Mouse (Mus musculus) heart, embryonic 11.5 days (tissue): Measurements from ENCODE around the gene Il1rap. TPM values are rescaled to one million over a fixed set of nuclear protein-coding genes. Genes with fewer than 3 reads are reported as not detected.

ENCODE experiments used
- ATAC-seq: fragments of 200-750 bp; cut with Nextera tagmentation; replicated peaks from 2 replicates; pipeline ENCODE4 v1.8.0; 2017; ENCODE audit warnings: moderate library complexity; ENCODE audit not compliant: insufficient number of reproducible peaks, low FRiP score, low TSS enrichment
- H3K27ac ChIP-seq: fragments of 300-500 bp; sonication (generic); 2 replicates; pipeline ENCODE4 v1.5.1; 2014; ENCODE audit warnings: mild to moderate bottlenecking, low read depth, low read length
- H3K27me3 ChIP-seq: fragments of 300-500 bp; sonication (generic); 2 replicates; pipeline ENCODE4 v1.6.1; 2014; ENCODE audit warnings: mild to moderate bottlenecking, low read length, mixed read lengths; ENCODE audit not compliant: control insufficient read depth, insufficient read depth
- H3K36me3 ChIP-seq: fragments of 300-500 bp; sonication (generic); 2 replicates; pipeline ENCODE4 v1.6.1; 2014; ENCODE audit warnings: mild to moderate bottlenecking, low read length, moderate library complexity, mixed read lengths; ENCODE audit not compliant: control insufficient read depth, insufficient read depth
- H3K4me1 ChIP-seq: fragments of 300-500 bp; sonication (generic); 2 replicates; pipeline ENCODE4 v1.6.1; 2014; ENCODE audit warnings: low read length; ENCODE audit not compliant: control insufficient read depth, insufficient read depth
- H3K4me2 ChIP-seq: fragments of 300-500 bp; sonication (generic); 2 replicates; pipeline ENCODE4 v1.6.1; 2014; ENCODE audit warnings: mild to moderate bottlenecking, moderate library complexity
- H3K4me3 ChIP-seq: fragments of 300-500 bp; sonication (generic); 2 replicates; pipeline ENCODE4 v1.5.1; 2014; ENCODE audit warnings: low read depth, low read length
- H3K9ac ChIP-seq: fragments of 300-500 bp; sonication (generic); 2 replicates; pipeline ENCODE4 v1.6.1; 2014; ENCODE audit warnings: mild to moderate bottlenecking, low read depth, low read length, moderate library complexity
- H3K9me3 ChIP-seq: fragments of 300-500 bp; sonication (generic); replicated peaks from 2 replicates; pipeline ENCODE4 v1.6.1; 2016; ENCODE audit warnings: low read length; ENCODE audit not compliant: control insufficient read depth
- WGBS: fragments of 180-500 bp; shearing (Covaris S2); extraction: QIAGEN DNeasy Blood & Tissue Kit; methylation state at CpG from one replicate; pipeline ENCODE4 v1.1.7; 2014; ENCODE audit not compliant: insufficient replicate concordance; 5-methylcytosine and 5-hydroxymethylcytosine counted together
- polyA plus RNA-seq: library from polyadenylated mRNA; unstranded; fragments of >200 nt; fragmentation: Nextera tagmentation; extraction: Ambion mirVana; gene quantifications from 2 replicates; pipeline ENCODE4 v1.2.1, GENCODE M21; 2014

The Il1rap gene
- polyA plus RNA-seq, 1 experiment from 2014 or later: 7.5 TPM

DNA sequence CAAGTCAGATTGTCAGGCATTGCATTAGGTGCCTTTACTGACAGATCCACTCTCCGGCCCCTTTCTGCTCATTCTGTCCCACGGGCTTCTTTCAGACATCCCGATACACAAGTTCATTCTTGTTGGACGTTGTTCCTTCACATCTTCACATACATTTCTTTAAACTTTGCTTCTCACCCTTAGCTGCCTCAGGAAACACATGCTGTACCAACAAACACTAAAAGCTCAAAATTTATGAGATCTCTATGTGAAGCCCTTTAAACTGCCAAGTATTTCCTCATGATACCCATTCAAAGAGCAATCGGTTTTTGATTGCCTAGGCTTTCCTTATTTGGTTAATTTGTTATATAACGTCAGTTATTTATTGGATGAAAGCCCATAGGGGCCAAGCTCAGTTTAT, 61.6 kb downstream of the Il1rap start:
- H3K4me2 ChIP-seq: no peak overlapping the region
- H3K4me1 ChIP-seq: no peaks in the 10 kb centered on the region
- no peaks in the 10 kb centered on the region for H3K27me3 ChIP-seq
- no peak overlapping the region for H3K4me3 ChIP-seq
- H3K27ac ChIP-seq: no peak overlapping the region
- no peak overlapping the region for H3K9ac ChIP-seq
- H3K36me3 ChIP-seq: no peaks in the 10 kb centered on the region
- no peak for ATAC-seq
- 75% methylated on average over 6 of the region's 6 CpGs for WGBS
- H3K9me3 ChIP-seq: no peaks in the 10 kb centered on the region

DNA sequence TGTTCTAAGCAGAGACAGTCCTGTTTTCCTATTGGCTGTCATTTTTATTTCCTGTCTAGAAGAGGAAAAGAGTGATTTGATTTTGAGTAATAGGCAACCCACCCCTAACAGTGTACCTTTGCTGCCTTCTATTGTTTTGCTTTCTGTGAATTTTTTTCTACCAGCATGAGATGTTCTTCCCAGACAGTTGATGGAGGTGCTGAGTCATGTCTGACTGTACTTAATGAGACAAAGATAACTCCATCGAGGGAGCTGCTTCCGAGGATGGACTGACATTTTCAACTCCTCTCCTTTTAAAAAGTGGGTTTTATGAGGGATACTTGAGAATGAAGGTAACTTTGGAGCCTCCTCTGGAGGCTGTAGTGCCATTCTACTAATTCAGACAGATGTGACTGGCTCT, 64.6 kb downstream of the Il1rap start:
- Histone ChIP-seq H3K9ac (no peak overlapping the region), H3K27me3 (no peaks in the 10 kb centered on the region), H3K9me3 (no peaks in the 10 kb centered on the region), H3K4me3 (no peak overlapping the region), H3K36me3 (no peaks in the 10 kb centered on the region), H3K4me2 (no peak overlapping the region), H3K4me1 (no peaks in the 10 kb centered on the region), H3K27ac (no peak overlapping the region)
- WGBS: 46% methylated on average over 2 of the region's 2 CpGs
- ATAC-seq: no peak

DNA sequence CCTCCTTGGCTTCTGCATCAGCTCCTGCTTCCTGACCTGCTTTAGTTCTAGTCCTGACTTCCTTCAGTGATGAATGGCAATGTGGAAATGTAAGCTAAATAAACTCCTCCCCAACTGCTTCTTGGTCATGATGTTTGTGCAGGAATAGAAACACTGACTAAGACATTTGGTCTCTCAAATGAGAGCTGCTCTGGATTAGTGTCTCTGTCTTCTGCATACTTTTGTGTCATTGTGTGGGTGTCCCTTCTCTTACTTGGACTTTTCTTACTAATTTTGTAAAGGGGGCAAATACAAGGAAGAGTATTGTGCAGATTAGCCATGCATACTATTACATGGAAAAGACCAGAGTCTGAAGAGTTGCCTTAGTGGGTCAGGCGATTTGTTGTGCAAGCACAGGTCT, 65.5 kb downstream of the Il1rap start:
- no peak overlapping the region for H3K4me3 ChIP-seq

DNA sequence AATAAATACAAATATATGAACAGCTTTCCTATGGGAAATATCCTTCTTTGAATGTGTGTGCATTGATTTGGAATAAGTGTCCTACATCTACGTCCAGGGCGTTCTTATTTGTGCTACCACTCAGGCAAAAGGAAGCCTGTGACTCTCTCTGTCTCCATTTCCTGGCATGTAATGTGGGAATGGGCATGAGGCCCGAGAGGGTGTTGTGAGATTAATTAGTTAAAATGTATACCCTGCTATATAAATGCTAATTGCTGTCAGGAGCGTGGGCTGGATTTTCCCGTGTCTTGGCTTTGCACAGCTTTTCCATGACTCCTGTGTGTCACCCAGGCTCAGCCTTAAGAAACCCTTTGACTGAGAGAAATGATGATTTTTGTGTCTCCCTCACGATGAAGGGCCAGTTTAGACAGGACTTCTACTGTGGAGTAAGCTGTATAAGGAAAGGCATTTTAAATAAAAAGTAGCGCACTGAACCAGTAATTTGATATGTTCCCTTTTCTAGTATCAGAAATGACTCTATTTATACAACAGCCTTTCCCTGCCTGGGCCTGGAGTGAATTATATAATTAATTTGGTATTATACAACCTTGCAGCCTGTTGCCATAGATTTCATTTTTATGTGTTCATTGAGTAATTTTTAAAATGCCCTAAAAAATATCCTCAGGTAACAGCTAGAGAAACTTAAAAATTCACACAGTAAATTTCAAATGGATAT, 81.4 kb downstream of the Il1rap start:
- no peak overlapping the region for H3K4me2 ChIP-seq
- no peaks in the 10 kb centered on the region for H3K27me3 ChIP-seq
- no peaks in the 10 kb centered on the region for H3K36me3 ChIP-seq
- H3K27ac ChIP-seq: no peak overlapping the region
- no peaks in the 10 kb centered on the region for H3K9me3 ChIP-seq
- no peak overlapping the region for H3K4me3 ChIP-seq
- no peaks in the 10 kb centered on the region for H3K4me1 ChIP-seq
- no peak for ATAC-seq
- H3K9ac ChIP-seq: no peak overlapping the region
- 76% methylated on average over 7 of the region's 7 CpGs for WGBS

More for the DNA sequence above, 65.5 kb downstream of the Il1rap start:
- Histone ChIP-seq H3K4me1 (no peaks in the 10 kb centered on the region), H3K4me2 (no peak overlapping the region), H3K27ac (no peak overlapping the region), H3K27me3 (no peaks in the 10 kb centered on the region), H3K9me3 (no peaks in the 10 kb centered on the region), H3K36me3 (no peaks in the 10 kb centered on the region), H3K9ac (no peak overlapping the region)
- whole genome bisulfite sequencing: 55% methylated on average over 1 of the region's 1 CpGs
- ATAC-seq: no peak

DNA sequence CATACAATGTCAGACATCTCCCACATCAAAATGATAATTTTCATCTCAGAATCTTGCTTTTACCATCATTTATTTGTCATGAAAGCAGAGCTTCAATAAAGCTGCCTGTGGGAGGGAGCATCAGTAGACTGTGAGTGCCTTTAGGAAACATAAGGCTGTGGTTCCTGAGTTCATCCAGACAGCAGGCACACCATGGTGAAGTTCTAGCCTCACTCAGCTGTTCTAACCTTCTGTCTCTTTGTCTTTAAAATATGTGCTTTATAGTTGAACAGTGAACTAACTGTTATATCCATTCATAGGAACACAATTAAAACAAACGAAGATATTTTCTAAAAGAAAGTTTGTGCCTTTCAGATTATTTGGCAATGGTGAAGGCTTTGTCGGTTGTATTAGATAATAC, 84.9 kb downstream of the Il1rap start:
- no peaks in the 10 kb centered on the region for H3K27me3 ChIP-seq
- no peak for ATAC-seq
- no peaks in the 10 kb centered on the region for H3K4me1 ChIP-seq
- no peaks in the 10 kb centered on the region for H3K9me3 ChIP-seq
- no peak overlapping the region for H3K4me2 ChIP-seq
- no peak overlapping the region for H3K4me3 ChIP-seq
- no peaks in the 10 kb centered on the region for H3K36me3 ChIP-seq
- no peak overlapping the region for H3K9ac ChIP-seq
- H3K27ac ChIP-seq: no peak overlapping the region
- WGBS: 71% methylated on average over 2 of the region's 2 CpGs

DNA sequence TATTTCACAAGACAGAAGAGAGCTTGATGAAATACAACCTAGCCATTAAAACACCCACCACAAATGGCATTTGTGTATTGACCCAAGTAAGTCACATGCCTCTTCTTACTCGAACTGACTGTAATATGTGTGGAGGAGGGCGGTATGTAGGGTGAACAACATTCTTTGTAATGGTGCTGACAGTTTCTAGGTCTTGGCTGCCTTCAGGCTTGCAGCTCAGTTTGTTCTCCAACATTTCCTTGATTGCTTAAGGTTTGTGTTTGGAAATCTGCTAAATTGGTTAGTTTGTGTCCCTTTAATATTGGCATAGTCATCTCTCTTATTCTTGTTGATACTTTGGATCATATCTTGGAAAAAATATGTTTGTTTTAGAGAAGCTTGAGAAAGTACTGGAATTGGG, 87.6 kb downstream of the Il1rap start:
- ATAC-seq: no peak
- no peak overlapping the region for H3K9ac ChIP-seq
- WGBS: 74% methylated on average over 2 of the region's 2 CpGs
- no peak overlapping the region for H3K4me2 ChIP-seq
- no peaks in the 10 kb centered on the region for H3K36me3 ChIP-seq
- no peaks in the 10 kb centered on the region for H3K4me1 ChIP-seq
- no peaks in the 10 kb centered on the region for H3K9me3 ChIP-seq
- no peak overlapping the region for H3K27ac ChIP-seq
- no peaks in the 10 kb centered on the region for H3K27me3 ChIP-seq
- no peak overlapping the region for H3K4me3 ChIP-seq

DNA sequence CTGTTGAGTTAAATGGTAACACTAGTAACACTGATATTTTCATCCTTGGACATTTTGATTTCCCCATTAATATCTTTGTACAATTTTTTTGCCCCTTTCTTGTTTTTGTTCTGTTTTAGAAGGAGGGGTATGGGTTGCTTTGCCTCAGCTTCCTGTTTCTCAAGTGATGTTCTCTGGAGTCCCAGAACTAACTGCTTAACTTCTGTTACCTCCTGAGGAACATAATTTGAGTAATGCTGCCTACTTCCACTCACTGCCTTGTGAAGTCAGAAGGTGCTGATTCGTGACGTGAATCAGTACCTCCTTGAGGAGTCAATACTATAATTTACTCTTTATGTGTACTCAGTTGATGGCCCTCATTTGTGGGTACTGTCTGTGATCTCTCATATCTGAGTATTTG, 98.9 kb downstream of the Il1rap start:
- H3K9me3 ChIP-seq: no peaks in the 10 kb centered on the region
- no peak for ATAC-seq

DNA sequence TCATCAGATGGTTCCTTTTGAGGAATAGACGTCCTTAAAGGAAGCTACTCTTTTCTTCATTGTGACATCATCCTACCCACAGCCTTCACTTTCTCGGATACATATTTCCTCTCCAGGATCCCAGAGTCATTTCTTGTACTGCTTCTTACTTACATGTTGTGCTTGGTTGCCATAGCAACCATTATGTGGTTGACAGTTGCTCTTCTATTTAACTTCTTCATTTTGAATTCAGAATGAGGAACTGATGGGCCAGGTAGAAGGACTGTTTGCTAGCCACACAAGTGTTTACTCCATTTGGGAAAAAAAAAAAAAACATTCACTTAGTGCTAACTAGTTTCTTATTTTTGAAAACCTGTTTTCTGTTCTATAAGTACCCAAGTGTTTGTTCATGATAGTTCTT, 108.3 kb downstream of the Il1rap start:
- WGBS: 75% methylated on average over 2 of the region's 2 CpGs
- Histone ChIP-seq H3K36me3 (no peaks in the 10 kb centered on the region), H3K27me3 (no peaks in the 10 kb centered on the region), H3K9me3 (no peaks in the 10 kb centered on the region), H3K4me2 (no peak overlapping the region), H3K9ac (no peak overlapping the region), H3K4me3 (no peak overlapping the region), H3K27ac (no peak overlapping the region), H3K4me1 (no peaks in the 10 kb centered on the region)
- no peak for ATAC-seq

More for the DNA sequence above, 98.9 kb downstream of the Il1rap start:
- Histone ChIP-seq H3K4me2 (no peak overlapping the region), H3K27ac (no peak overlapping the region), H3K36me3 (no peaks in the 10 kb centered on the region), H3K9ac (no peak overlapping the region), H3K27me3 (no peaks in the 10 kb centered on the region), H3K4me3 (no peak overlapping the region), H3K4me1 (no peaks in the 10 kb centered on the region)
- WGBS: 87% methylated on average over 2 of the region's 2 CpGs

DNA sequence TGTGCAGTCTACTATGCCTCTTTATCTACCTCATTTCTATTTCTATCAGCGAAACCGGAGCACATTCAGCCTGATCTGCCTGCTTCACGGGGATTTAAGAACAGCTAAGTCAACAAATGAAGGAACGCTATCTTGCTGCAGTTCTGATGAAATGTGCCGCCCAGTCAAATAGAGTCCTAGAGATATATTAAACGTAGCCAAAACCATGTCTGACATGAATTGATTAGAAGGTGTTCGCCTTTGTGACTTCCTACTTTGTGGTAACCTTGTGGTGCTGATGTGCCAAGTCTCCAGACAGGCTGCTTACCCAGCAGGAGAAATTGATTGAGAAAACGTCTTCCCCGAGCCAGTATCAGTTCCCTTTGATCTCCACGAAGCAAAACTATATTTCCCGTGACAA, 109.8 kb downstream of the Il1rap start:
- WGBS: 59% methylated on average over 11 of the region's 11 CpGs
- H3K9ac ChIP-seq: no peak overlapping the region
- H3K36me3 ChIP-seq: no peaks in the 10 kb centered on the region
- no peaks in the 10 kb centered on the region for H3K27me3 ChIP-seq
- ATAC-seq: no peak
- no peaks in the 10 kb centered on the region for H3K4me1 ChIP-seq
- no peak overlapping the region for H3K4me2 ChIP-seq
- no peaks in the 10 kb centered on the region for H3K9me3 ChIP-seq
- no peak overlapping the region for H3K27ac ChIP-seq
- no peak overlapping the region for H3K4me3 ChIP-seq
